In the genomic region with DNA sequence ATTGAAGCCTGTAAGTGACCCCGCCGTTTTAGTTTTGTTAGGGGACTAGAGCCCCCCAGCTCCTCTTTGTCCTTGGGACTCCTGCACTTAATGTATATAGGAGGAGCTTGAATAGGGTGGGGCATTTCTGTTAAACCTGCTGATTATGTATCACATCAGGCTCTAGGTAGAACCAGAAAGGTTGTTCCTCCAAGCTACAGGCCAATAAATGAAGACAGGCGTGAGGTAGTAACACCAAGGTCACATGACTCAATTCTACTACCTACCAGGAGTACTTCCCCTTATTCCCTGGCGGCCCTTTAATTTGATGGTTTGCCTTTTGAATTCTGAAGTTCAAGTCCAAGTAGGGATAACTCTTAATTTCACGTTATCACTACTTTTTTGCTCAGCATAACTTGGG, we compare ENCODE assay signal across 8 mouse cellular contexts. TPM values are rescaled to one million over a fixed set of nuclear protein-coding genes. Genes with fewer than 3 reads are reported as not detected.
DNase-seq lines count a peak whose midpoint lies in the region.

No protein-coding gene starts in this region.

- H3K27me3 ChIP-seq in hindbrain, embryonic 10.5 days (ENCODE audit: insufficient read depth, poor library complexity, severe bottlenecking): no peaks in the 10 kb centered on the region
- H3K27me3 ChIP-seq in midbrain, embryonic 10.5 days (ENCODE audit: low read depth, poor library complexity, severe bottlenecking): no peaks in the 10 kb centered on the region

- H3K4me1 ChIP-seq in hindbrain, embryonic 10.5 days (replicated peaks): peaks cover 28% of the 10 kb centered on the region
- peaks cover 31% of the 10 kb centered on the region for H3K4me1 ChIP-seq in midbrain, embryonic 10.5 days

- peak; percentile 35 for DNase-seq in kidney, adult 9 months
- DNase-seq in kidney, postnatal 25 days: no peak
- DNase-seq in MN1 (ENCODE audit: low spot score): peak; percentile 49
- no peak for DNase-seq in hindbrain, embryonic 10.5 days (ENCODE audit: low spot score)
- DNase-seq in midbrain, embryonic 10.5 days (ENCODE audit: low spot score): no peak
- DNase-seq in left cerebral cortex, adult 18-20 months (ENCODE audit: low spot score in 2 of 2): no peak
- DNase-seq in right cerebral cortex, postnatal 14 days: no peak
- no peak for DNase-seq in left cerebral cortex, postnatal 36 days (ENCODE audit: low spot score in 2 of 2)

- intact Hi-C loops in left cerebral cortex, postnatal 36 days (cut with DNase I): loop anchor here (10.0 kb wide), 1 partner anchor 116 kb away; a partner anchor contains a TSS

- 28% methylated on average over 5 of the region's 5 CpGs for WGBS in hindbrain, embryonic 10.5 days
- 27% methylated on average over 5 of the region's 5 CpGs for WGBS in midbrain, embryonic 10.5 days

- H3K36me3 ChIP-seq in hindbrain, embryonic 10.5 days: peaks cover 27% of the 10 kb centered on the region
- peaks cover 25% of the 10 kb centered on the region for H3K36me3 ChIP-seq in midbrain, embryonic 10.5 days

- peak overlapping the region; percentile 95 for H3K27ac ChIP-seq in hindbrain, embryonic 10.5 days
- peak overlapping the region; percentile 94 for H3K27ac ChIP-seq in midbrain, embryonic 10.5 days (replicated peaks)

- peak overlapping the region; percentile 100 for H3K4me3 ChIP-seq in hindbrain, embryonic 10.5 days
- peak overlapping the region; percentile 90 for H3K4me3 ChIP-seq in midbrain, embryonic 10.5 days

- no peaks in the 10 kb centered on the region for H3K9me3 ChIP-seq in hindbrain, embryonic 10.5 days
- no peaks in the 10 kb centered on the region for H3K9me3 ChIP-seq in midbrain, embryonic 10.5 days (replicated peaks)

RNA-seq across cellular contexts. Expression of a gene that starts 0.9 kb away (rescaled TPM):
- polyA plus RNA-seq in hindbrain, embryonic 10.5 days (2016; fragmentation: Nextera tagmentation; extraction: Ambion mirVana): 231 and 232 TPM in 2 replicates
- 237 and 248 TPM in 2 replicates for polyA plus RNA-seq in midbrain, embryonic 10.5 days (2016; fragmentation: Nextera tagmentation; extraction: Ambion mirVana)
- total RNA-seq in left cerebral cortex, adult 18-20 months (2021): 100 to 1,000 TPM; 222 to 232 TPM
- total RNA-seq in left cerebral cortex, postnatal 36 days (2021): 100 to 1,000 TPM; 214 to 231 TPM

RNA-seq across cellular contexts. Expression of a gene that starts 16.2 kb away (rescaled TPM):
- polyA plus RNA-seq in hindbrain, embryonic 10.5 days (2016; fragmentation: Nextera tagmentation; extraction: Ambion mirVana): 252 and 259 TPM in 2 replicates
- 245 and 259 TPM in 2 replicates for polyA plus RNA-seq in midbrain, embryonic 10.5 days (2016; fragmentation: Nextera tagmentation; extraction: Ambion mirVana)
- 10 to 100 TPM; 65.8 to 68.7 TPM for total RNA-seq in left cerebral cortex, adult 18-20 months (2021)
- total RNA-seq in left cerebral cortex, postnatal 36 days (2021): 10 to 100 TPM; 62.9 to 74.4 TPM

RNA-seq across cellular contexts. Expression of a gene that starts 30.4 kb away (rescaled TPM):
- 14.5 and 21.6 TPM in 2 replicates for polyA plus RNA-seq in hindbrain, embryonic 10.5 days (2016; fragmentation: Nextera tagmentation; extraction: Ambion mirVana)
- polyA plus RNA-seq in midbrain, embryonic 10.5 days (2016; fragmentation: Nextera tagmentation; extraction: Ambion mirVana): 13.2 and 18.8 TPM in 2 replicates
- 10 to 100 TPM; 58.5 to 60.4 TPM for total RNA-seq in left cerebral cortex, adult 18-20 months (2021)
- 10 to 100 TPM; 62.0 to 63.2 TPM for total RNA-seq in left cerebral cortex, postnatal 36 days (2021)

RNA-seq across cellular contexts. Expression of a gene that starts 35.3 kb away (rescaled TPM):
- polyA plus RNA-seq in hindbrain, embryonic 10.5 days (2016; fragmentation: Nextera tagmentation; extraction: Ambion mirVana): 42.5 and 43.7 TPM in 2 replicates
- polyA plus RNA-seq in midbrain, embryonic 10.5 days (2016; fragmentation: Nextera tagmentation; extraction: Ambion mirVana): 43.3 and 50.2 TPM in 2 replicates
- 10 to 100 TPM; 12.7 to 15.2 TPM for total RNA-seq in left cerebral cortex, adult 18-20 months (2021)
- total RNA-seq in left cerebral cortex, postnatal 36 days (2021): 10 to 100 TPM; 11.3 to 17.2 TPM

RNA-seq across cellular contexts. Expression of a gene that starts 38.5 kb away (rescaled TPM):
- 9.6 and 10.3 TPM in 2 replicates for polyA plus RNA-seq in hindbrain, embryonic 10.5 days (2016; fragmentation: Nextera tagmentation; extraction: Ambion mirVana)
- polyA plus RNA-seq in midbrain, embryonic 10.5 days (2016; fragmentation: Nextera tagmentation; extraction: Ambion mirVana): 9.0 and 9.2 TPM in 2 replicates
- 10 to 100 TPM; 51.0 to 52.2 TPM for total RNA-seq in left cerebral cortex, adult 18-20 months (2021)
- total RNA-seq in left cerebral cortex, postnatal 36 days (2021): 10 to 100 TPM; 49.3 to 61.7 TPM

Comparison
In these comparisons a context has a peak if more than half of its experiments do, and no peak if none do; other contexts are left out.
1. DNase-seq: peak in kidney, adult 9 months (single experiment) and MN1 (single experiment); none in kidney, postnatal 25 days (0 of 2), hindbrain, embryonic 10.5 days (single experiment), midbrain, embryonic 10.5 days (single experiment), left cerebral cortex, adult 18-20 months (0 of 2), right cerebral cortex, postnatal 14 days (single experiment) and left cerebral cortex, postnatal 36 days (0 of 2).